Mouse (Mus musculus): Measurements from ENCODE around the gene Chrm3. TPM values are rescaled to one million over a fixed set of nuclear protein-coding genes. Genes with fewer than 3 reads are reported as not detected.
A peak's percentile ranks its signal among the peaks of the same experiment; 100 is the strongest.

Chrm3 gene
- polyA plus RNA-seq, 1 experiment from 2014 or later, result 0.32 TPM

- Histone ChIP-seq H3K4me3 (ENCODE audit: low read depth, low read length) (no peak overlapping the region), H3K9ac (ENCODE audit: low read length) (no peak overlapping the region), H3K27ac (ENCODE audit: low read depth, low read length) (no peak overlapping the region), H3K36me3 (ENCODE audit: control insufficient read depth, insufficient read depth, low read length) (no peaks in the 10 kb centered on the region), H3K27me3 (ENCODE audit: control insufficient read depth, insufficient read depth, low read length) (no peaks in the 10 kb centered on the region), H3K4me2 (ENCODE audit: low read depth, low read length, severe bottlenecking) (no peak overlapping the region), H3K9me3 (ENCODE audit: control insufficient read depth, low read length) (no peaks in the 10 kb centered on the region), H3K4me1 (replicated peaks; ENCODE audit: control insufficient read depth, insufficient read depth, low read length) (no peaks in the 10 kb centered on the region)
- WGBS, result 84% methylated on average over 6 of the region's 6 CpGs
- DNase-seq (ENCODE audit: low spot score) (no peak), ATAC-seq (replicated peaks; ENCODE audit: low FRiP score) (no peak)
Observed at GRCm38 (mm10) chr13:9886465-9887135, 474.0 kb downstream of the Chrm3 start.

GRCm38 (mm10) chr13:9882362-9883282 lies 478.0 kb downstream of the Chrm3 start:
- Histone ChIP-seq H3K4me2 (ENCODE audit: low read depth, low read length, severe bottlenecking) (no peak overlapping the region), H3K36me3 (ENCODE audit: control insufficient read depth, insufficient read depth, low read length) (no peaks in the 10 kb centered on the region), H3K27ac (ENCODE audit: low read depth, low read length) (no peak overlapping the region), H3K27me3 (ENCODE audit: control insufficient read depth, insufficient read depth, low read length) (no peaks in the 10 kb centered on the region), H3K9ac (ENCODE audit: low read length) (no peak overlapping the region), H3K4me1 (replicated peaks; ENCODE audit: control insufficient read depth, insufficient read depth, low read length) (no peaks in the 10 kb centered on the region), H3K4me3 (ENCODE audit: low read depth, low read length) (no peak overlapping the region), H3K9me3 (ENCODE audit: control insufficient read depth, low read length) (no peaks in the 10 kb centered on the region)
- DNase-seq (ENCODE audit: low spot score) (peak; percentile 69), ATAC-seq (replicated peaks; ENCODE audit: low FRiP score) (peak; percentile 84)
- WGBS, result 54% methylated on average over 15 of the region's 15 CpGs

- no peaks in the 10 kb centered on the region for H3K36me3 ChIP-seq (ENCODE audit: control insufficient read depth, insufficient read depth, low read length)
- H3K27ac ChIP-seq (ENCODE audit: low read depth, low read length), result no peak overlapping the region
- WGBS, result 66% methylated on average over 4 of the region's 4 CpGs
- no peak overlapping the region for H3K9ac ChIP-seq (ENCODE audit: low read length)
- H3K4me1 ChIP-seq (replicated peaks; ENCODE audit: control insufficient read depth, insufficient read depth, low read length), result no peaks in the 10 kb centered on the region
- H3K4me3 ChIP-seq (ENCODE audit: low read depth, low read length), result no peak overlapping the region
- DNase-seq (ENCODE audit: low spot score) (no peak), ATAC-seq (replicated peaks; ENCODE audit: low FRiP score) (peak; percentile 20; the same call in 1 of the 2 replicates)
- H3K9me3 ChIP-seq (ENCODE audit: control insufficient read depth, low read length), result no peaks in the 10 kb centered on the region
- no peak overlapping the region for H3K4me2 ChIP-seq (ENCODE audit: low read depth, low read length, severe bottlenecking)
- H3K27me3 ChIP-seq (ENCODE audit: control insufficient read depth, insufficient read depth, low read length), result no peaks in the 10 kb centered on the region
Observed at GRCm38 (mm10) chr13:9881930-9882329, 478.7 kb downstream of the Chrm3 start.

GRCm38 (mm10) chr13:9880401-9880800 lies 480.2 kb downstream of the Chrm3 start:
- WGBS, result 83% methylated on average over 4 of the region's 4 CpGs
- ATAC-seq (replicated peaks; ENCODE audit: low FRiP score) (no peak), DNase-seq (ENCODE audit: low spot score) (no peak)
- H3K4me3 ChIP-seq (ENCODE audit: low read depth, low read length), result no peak overlapping the region
- no peak overlapping the region for H3K9ac ChIP-seq (ENCODE audit: low read length)
- no peak overlapping the region for H3K27ac ChIP-seq (ENCODE audit: low read depth, low read length)
- H3K4me1 ChIP-seq (replicated peaks; ENCODE audit: control insufficient read depth, insufficient read depth, low read length), result no peaks in the 10 kb centered on the region
- no peaks in the 10 kb centered on the region for H3K36me3 ChIP-seq (ENCODE audit: control insufficient read depth, insufficient read depth, low read length)
- H3K9me3 ChIP-seq (ENCODE audit: control insufficient read depth, low read length), result no peaks in the 10 kb centered on the region
- H3K27me3 ChIP-seq (ENCODE audit: control insufficient read depth, insufficient read depth, low read length), result no peaks in the 10 kb centered on the region
- no peak overlapping the region for H3K4me2 ChIP-seq (ENCODE audit: low read depth, low read length, severe bottlenecking)

GRCm38 (mm10) chr13:9878596-9879010 lies 482.0 kb downstream of the Chrm3 start:
- Histone ChIP-seq H3K4me2 (ENCODE audit: low read depth, low read length, severe bottlenecking) (no peak overlapping the region), H3K27ac (ENCODE audit: low read depth, low read length) (no peak overlapping the region), H3K4me1 (replicated peaks; ENCODE audit: control insufficient read depth, insufficient read depth, low read length) (no peaks in the 10 kb centered on the region), H3K27me3 (ENCODE audit: control insufficient read depth, insufficient read depth, low read length) (no peaks in the 10 kb centered on the region), H3K9ac (ENCODE audit: low read length) (no peak overlapping the region), H3K9me3 (ENCODE audit: control insufficient read depth, low read length) (no peaks in the 10 kb centered on the region), H3K4me3 (ENCODE audit: low read depth, low read length) (no peak overlapping the region), H3K36me3 (ENCODE audit: control insufficient read depth, insufficient read depth, low read length) (no peaks in the 10 kb centered on the region)
- DNase-seq (ENCODE audit: low spot score), result no peak
- WGBS, result 85% methylated on average over 7 of the region's 7 CpGs
- ATAC-seq (replicated peaks; ENCODE audit: low FRiP score), result no peak

GRCm38 (mm10) chr13:9873377-9873776 lies 487.3 kb downstream of the Chrm3 start:
- 84% methylated on average over 3 of the region's 3 CpGs for WGBS
- H3K36me3 ChIP-seq (ENCODE audit: control insufficient read depth, insufficient read depth, low read length), result no peaks in the 10 kb centered on the region
- H3K9ac ChIP-seq (ENCODE audit: low read length), result no peak overlapping the region
- ATAC-seq (replicated peaks; ENCODE audit: low FRiP score) (no peak), DNase-seq (ENCODE audit: low spot score) (no peak)
- no peak overlapping the region for H3K27ac ChIP-seq (ENCODE audit: low read depth, low read length)
- no peaks in the 10 kb centered on the region for H3K4me1 ChIP-seq (replicated peaks; ENCODE audit: control insufficient read depth, insufficient read depth, low read length)
- H3K27me3 ChIP-seq (ENCODE audit: control insufficient read depth, insufficient read depth, low read length), result no peaks in the 10 kb centered on the region
- no peaks in the 10 kb centered on the region for H3K9me3 ChIP-seq (ENCODE audit: control insufficient read depth, low read length)
- H3K4me3 ChIP-seq (ENCODE audit: low read depth, low read length), result no peak overlapping the region
- no peak overlapping the region for H3K4me2 ChIP-seq (ENCODE audit: low read depth, low read length, severe bottlenecking)

- Histone ChIP-seq H3K4me2 (ENCODE audit: low read depth, low read length, severe bottlenecking) (no peak overlapping the region), H3K36me3 (ENCODE audit: control insufficient read depth, insufficient read depth, low read length) (no peaks in the 10 kb centered on the region), H3K9me3 (ENCODE audit: control insufficient read depth, low read length) (no peaks in the 10 kb centered on the region), H3K4me3 (ENCODE audit: low read depth, low read length) (no peak overlapping the region), H3K27ac (ENCODE audit: low read depth, low read length) (no peak overlapping the region), H3K27me3 (ENCODE audit: control insufficient read depth, insufficient read depth, low read length) (no peaks in the 10 kb centered on the region), H3K9ac (ENCODE audit: low read length) (no peak overlapping the region), H3K4me1 (replicated peaks; ENCODE audit: control insufficient read depth, insufficient read depth, low read length) (no peaks in the 10 kb centered on the region)
- DNase-seq (ENCODE audit: low spot score) (no peak), ATAC-seq (replicated peaks; ENCODE audit: low FRiP score) (no peak)
- 94% methylated on average over 2 of the region's 2 CpGs for WGBS
Observed at GRCm38 (mm10) chr13:9866161-9866560, 494.5 kb downstream of the Chrm3 start.

- 82% methylated on average over 3 of the region's 3 CpGs for WGBS
- ATAC-seq (replicated peaks; ENCODE audit: low FRiP score), result no peak
- DNase-seq (ENCODE audit: low spot score), result no peak
- H3K4me3 ChIP-seq (ENCODE audit: low read depth, low read length), result no peak overlapping the region
- no peaks in the 10 kb centered on the region for H3K9me3 ChIP-seq (ENCODE audit: control insufficient read depth, low read length)
- H3K4me1 ChIP-seq (replicated peaks; ENCODE audit: control insufficient read depth, insufficient read depth, low read length), result no peaks in the 10 kb centered on the region
- no peak overlapping the region for H3K27ac ChIP-seq (ENCODE audit: low read depth, low read length)
- no peaks in the 10 kb centered on the region for H3K27me3 ChIP-seq (ENCODE audit: control insufficient read depth, insufficient read depth, low read length)
- no peak overlapping the region for H3K4me2 ChIP-seq (ENCODE audit: low read depth, low read length, severe bottlenecking)
- no peak overlapping the region for H3K9ac ChIP-seq (ENCODE audit: low read length)
- H3K36me3 ChIP-seq (ENCODE audit: control insufficient read depth, insufficient read depth, low read length), result no peaks in the 10 kb centered on the region
Observed at GRCm38 (mm10) chr13:9847515-9847914, 513.1 kb downstream of the Chrm3 start.
